Mouse (Mus musculus) kidney, adult 2 months (tissue): Measurements from ENCODE around the gene Gpank1. TPM values are rescaled to one million over a fixed set of nuclear protein-coding genes. Genes with fewer than 3 reads are reported as not detected.
A peak's percentile ranks its signal among the peaks of the same experiment; 100 is the strongest.

ENCODE experiments used
- DNase-seq: peaks from one replicate; pipeline ENCODE4 v3.0.0; 2021
- H3K27ac ChIP-seq: fragments of 200-500 bp; 2 replicates; pipeline ENCODE4 v1.5.1; 2012; ENCODE audit warnings: low read depth, low read length, control low read depth, inconsistent platforms; ENCODE audit not compliant: insufficient read depth
- H3K27me3 ChIP-seq: fragments of 200-500 bp; replicated peaks from 2 replicates; pipeline ENCODE4 v1.6.1; 2012; ENCODE audit warnings: mild to moderate bottlenecking, moderate library complexity, low read length, inconsistent platforms; ENCODE audit not compliant: control insufficient read depth, insufficient read depth
- H3K36me3 ChIP-seq: fragments of 200-500 bp; 2 replicates; pipeline ENCODE4 v1.6.1; 2012; ENCODE audit warnings: mild to moderate bottlenecking, moderate library complexity, low read length, inconsistent platforms; ENCODE audit not compliant: control insufficient read depth, insufficient read depth
- H3K4me1 ChIP-seq: fragments of 200-500 bp; 2 replicates; pipeline ENCODE4 v1.6.1; 2011; ENCODE audit warnings: low read length; ENCODE audit not compliant: control insufficient read depth, insufficient read depth
- H3K4me3 ChIP-seq: fragments of 200-500 bp; 2 replicates; pipeline ENCODE4 v1.5.1; 2011; ENCODE audit warnings: mild to moderate bottlenecking, low read depth, low read length, control low read depth; ENCODE audit not compliant: insufficient read depth
- CTCF ChIP-seq: fragments of 200-500 bp; conservative IDR thresholded peaks from 2 replicates; pipeline ENCODE4 v1.5.1; 2011; ENCODE audit warnings: low read depth, mild to moderate bottlenecking, control low read depth, low read length, moderate library complexity, mixed read lengths; ENCODE audit not compliant: insufficient read depth, insufficient read length
- POLR2A ChIP-seq: fragments of 200-500 bp; IDR thresholded peaks from one replicate; pipeline ENCODE4 v1.6.1; 2011; ENCODE audit warnings: low read depth, low read length, control low read depth
- WGBS: fragments of 180-500 bp; shearing (Covaris S2); methylation state at CpG from one replicate; pipeline ENCODE4 v1.1.7; 2018; 5-methylcytosine and 5-hydroxymethylcytosine counted together
- polyA plus RNA-seq: library from polyadenylated mRNA; depleted of rRNA; stranded (reverse); fragments of >200 nt; gene quantifications from 2 replicates; pipeline ENCODE4 v1.2.3, GENCODE M21; 2012

Gpank1 gene
- polyA plus RNA-seq, 1 experiment = 15.5 TPM

DNA sequence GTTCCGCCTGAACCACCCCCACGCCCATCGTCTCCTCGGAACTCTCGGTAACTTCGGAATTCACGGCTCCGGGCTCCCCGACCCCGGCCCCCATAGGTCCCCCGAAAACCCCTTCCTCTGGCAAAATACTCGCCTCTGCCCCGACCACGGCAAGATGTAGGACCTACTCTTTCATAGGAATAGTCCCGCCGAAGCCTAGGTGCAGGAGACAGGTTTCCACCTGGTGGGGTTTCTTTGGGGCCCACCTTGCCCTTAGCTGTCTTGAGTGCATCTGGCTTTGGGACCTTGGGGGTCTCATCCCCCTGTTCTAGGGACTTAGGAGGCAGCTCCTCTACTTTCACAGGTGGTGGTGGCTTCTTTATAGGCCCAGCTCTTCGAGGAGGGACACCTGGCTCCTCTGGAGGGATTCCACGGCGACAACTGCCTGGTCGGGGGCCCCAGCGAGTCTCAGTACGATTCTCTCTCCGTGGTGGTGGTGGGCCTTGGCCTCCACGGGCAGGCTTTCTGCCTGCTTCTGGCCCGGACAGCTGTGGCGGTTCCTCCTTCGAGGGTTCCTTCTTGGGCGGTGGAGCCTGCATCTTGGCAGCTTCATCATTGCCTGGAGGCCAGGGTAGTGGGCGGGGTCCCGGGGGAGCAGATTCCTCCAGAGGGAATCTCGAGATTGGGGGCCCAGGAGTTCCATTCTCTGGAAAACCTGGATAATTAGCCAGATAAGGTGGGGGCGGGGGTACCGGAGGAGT is 35.4 kb downstream of the Gpank1 start:
- DNase-seq = no peak
- Histone ChIP-seq H3K4me1 (peaks cover 2% of the 10 kb centered on the region; the same call in 1 of the 2 replicates), H3K27ac (no peak overlapping the region), H3K27me3 (no peaks in the 10 kb centered on the region), H3K4me3 (no peak overlapping the region), H3K36me3 (peaks cover 44% of the 10 kb centered on the region)
- 84% methylated on average over 33 of the region's 33 CpGs for WGBS
- TF ChIP-seq CTCF (no peak), POLR2A (no peak)

DNA sequence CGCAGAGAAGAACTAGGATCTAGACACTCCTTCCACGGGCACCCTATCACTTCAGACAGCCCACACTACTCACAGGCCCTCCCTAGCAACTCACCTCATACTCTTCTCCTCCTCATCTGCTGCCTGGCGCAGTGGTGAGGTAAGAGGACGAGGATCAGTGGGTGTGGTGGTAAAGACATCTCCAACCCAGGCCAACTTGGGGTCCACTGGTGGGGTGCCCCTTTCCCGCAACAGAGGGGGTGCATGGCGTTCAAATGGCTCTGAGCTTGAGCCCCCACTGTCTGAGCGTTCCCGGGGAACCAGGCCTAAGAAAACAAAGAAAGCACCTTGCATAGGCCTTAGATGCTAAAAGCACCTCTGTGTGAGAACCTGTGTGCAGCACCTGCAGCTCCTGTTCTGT is 36.0 kb downstream of the Gpank1 start:
- 87% methylated on average over 8 of the region's 8 CpGs for WGBS
- no peaks in the 10 kb centered on the region for H3K27me3 ChIP-seq
- H3K27ac ChIP-seq = no peak overlapping the region
- H3K36me3 ChIP-seq = peaks cover 44% of the 10 kb centered on the region
- H3K4me1 ChIP-seq = peaks cover 5% of the 10 kb centered on the region
- no peak for TF ChIP-seq POLR2A
- TF ChIP-seq CTCF = no peak
- H3K4me3 ChIP-seq = no peak overlapping the region
- DNase-seq = no peak

DNA sequence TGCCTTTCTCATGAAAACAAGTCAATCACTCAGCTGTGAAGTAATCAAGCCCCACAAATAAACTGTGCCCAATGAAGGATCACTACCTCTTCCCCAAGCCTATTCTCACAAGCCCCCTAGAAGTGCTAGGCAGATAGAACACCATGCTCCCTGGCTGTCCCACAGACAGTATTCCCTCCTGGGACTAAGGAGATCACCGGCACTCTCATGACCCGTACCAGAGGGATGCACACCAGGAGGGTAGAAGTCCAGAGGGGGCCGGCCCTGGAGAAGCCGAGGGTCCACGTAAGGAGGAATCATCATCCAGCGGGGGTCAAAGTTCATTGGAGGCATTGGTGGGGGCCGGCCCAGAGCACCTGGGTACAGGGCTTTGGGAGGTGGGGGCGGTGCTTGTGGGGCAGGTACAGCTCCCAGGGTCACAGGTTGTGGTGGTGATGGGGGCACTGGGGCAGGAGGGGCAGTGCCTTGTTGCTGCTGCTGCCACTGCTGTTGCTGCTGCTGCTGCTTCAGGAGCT is 36.5 kb downstream of the Gpank1 start:
- Histone ChIP-seq H3K27ac (no peak overlapping the region), H3K4me3 (no peak overlapping the region), H3K36me3 (peaks cover 39% of the 10 kb centered on the region), H3K4me1 (peaks cover 10% of the 10 kb centered on the region), H3K27me3 (no peaks in the 10 kb centered on the region)
- no peak for DNase-seq
- 72% methylated on average over 8 of the region's 8 CpGs for WGBS
- TF ChIP-seq POLR2A (no peak), CTCF (no peak)

DNA sequence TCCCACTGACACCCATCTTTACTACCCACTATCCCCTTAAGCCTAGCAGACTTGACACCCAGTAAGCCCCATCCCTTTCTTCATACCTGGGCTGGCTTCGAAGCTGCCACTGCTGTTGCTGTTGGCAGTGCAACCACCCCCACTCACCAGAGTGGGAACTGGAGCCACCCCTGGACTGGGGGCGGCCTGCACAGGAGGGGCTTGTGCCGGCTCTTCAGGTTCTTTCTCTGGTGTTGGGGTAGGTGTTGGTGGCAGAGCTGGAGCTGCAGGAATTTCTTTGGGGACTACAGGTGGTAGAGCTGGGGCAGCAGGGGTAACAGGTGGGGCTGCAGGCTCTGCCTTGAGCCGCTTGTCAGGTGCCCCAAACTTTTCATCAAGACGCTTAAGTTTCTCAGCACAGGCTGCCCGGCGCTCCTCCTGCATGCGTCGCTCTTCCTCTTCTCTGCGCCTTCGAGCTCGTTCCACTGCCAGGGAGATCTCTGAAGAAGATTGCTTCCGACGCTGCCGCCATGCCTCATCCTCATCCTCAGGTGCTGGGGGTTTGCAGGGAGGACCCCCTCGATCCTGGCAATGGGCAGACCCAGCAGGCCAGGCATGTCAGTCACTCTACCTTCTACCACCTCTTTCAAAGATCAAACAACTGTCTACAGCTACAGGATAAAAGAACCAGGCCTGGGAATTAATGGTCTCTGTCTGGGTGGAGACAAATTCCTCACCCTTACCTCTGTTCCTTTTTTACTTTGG is 37.8 kb downstream of the Gpank1 start:
- H3K4me1 ChIP-seq = peaks cover 16% of the 10 kb centered on the region
- H3K4me3 ChIP-seq = no peak overlapping the region
- H3K27me3 ChIP-seq = no peaks in the 10 kb centered on the region
- no peak overlapping the region for H3K27ac ChIP-seq
- DNase-seq = no peak
- TF ChIP-seq CTCF = no peak
- TF ChIP-seq POLR2A = no peak
- H3K36me3 ChIP-seq = peaks cover 33% of the 10 kb centered on the region
- WGBS = 91% methylated on average over 16 of the region's 16 CpGs

DNA sequence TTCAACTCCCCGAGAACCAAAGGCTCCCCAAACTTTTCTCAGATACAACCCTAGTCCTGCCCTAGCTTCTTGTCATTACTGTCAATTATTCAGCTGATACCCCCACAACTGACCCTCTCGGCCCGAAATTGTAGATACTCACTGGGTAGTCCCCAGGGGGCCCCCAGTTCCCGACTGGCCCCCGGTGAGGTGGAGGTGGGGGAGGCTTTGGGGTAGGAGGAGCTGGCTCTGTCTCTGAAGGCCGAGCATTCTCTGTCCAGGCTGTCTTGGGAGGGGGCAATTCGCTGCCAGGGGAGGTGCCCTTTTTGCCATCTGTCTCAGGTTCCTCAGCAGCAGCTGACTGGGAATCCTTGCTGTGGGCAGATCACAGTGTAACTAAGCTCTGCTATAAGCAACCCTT is 38.4 kb downstream of the Gpank1 start:
- 78% methylated on average over 7 of the region's 7 CpGs for WGBS
- no peak for TF ChIP-seq CTCF
- TF ChIP-seq POLR2A = no peak
- Histone ChIP-seq H3K27ac (no peak overlapping the region), H3K4me1 (peaks cover 16% of the 10 kb centered on the region), H3K27me3 (no peaks in the 10 kb centered on the region), H3K4me3 (no peak overlapping the region), H3K36me3 (peaks cover 29% of the 10 kb centered on the region)
- DNase-seq = no peak

DNA sequence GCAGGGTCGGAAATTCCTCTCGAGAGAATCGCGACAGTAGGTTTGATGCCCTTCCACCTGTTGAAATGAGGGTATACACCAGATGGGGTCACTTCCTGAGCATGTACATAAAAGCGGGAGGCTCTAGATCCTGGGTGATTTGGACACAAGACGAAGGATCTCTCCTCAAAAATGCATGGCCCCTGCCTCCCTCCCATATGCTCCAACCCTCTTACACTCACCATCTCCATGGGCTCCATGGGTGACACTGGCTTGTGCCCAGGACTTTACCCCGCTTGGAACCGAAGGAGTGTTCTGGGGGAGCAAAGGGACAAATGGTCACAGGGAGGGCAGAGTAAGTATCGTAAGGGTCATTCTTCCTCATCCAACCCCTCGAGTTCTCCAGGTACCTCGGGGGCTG is 40.2 kb downstream of the Gpank1 start:
- Histone ChIP-seq H3K27me3 (no peaks in the 10 kb centered on the region), H3K4me3 (no peak overlapping the region), H3K4me1 (peaks cover 20% of the 10 kb centered on the region), H3K36me3 (peaks cover 14% of the 10 kb centered on the region), H3K27ac (no peak overlapping the region)
- TF ChIP-seq CTCF = no peak
- TF ChIP-seq POLR2A = no peak
- DNase-seq = no peak
- 52% methylated on average over 11 of the region's 11 CpGs for WGBS

DNA sequence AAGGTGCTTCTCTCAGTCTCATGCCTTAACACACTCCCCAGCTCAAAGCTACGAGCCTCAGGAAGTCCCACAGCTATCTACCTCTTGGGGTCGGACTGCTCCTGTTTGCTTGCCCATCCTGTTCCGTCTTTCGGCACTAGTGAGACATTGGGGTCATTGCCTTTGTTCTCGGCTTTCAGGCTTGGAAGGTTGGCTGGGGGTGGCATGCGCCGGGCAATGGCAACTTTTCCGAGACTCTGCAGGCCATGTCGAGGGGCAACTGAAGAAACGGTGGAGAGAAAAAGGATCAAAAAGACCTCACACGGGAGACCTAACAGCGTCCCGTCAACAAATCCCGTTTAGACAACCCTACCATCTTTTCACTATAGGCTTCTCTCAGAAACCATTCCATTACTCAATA is 40.9 kb downstream of the Gpank1 start:
- H3K27me3 ChIP-seq = no peaks in the 10 kb centered on the region
- TF ChIP-seq CTCF (no peak), POLR2A (no peak)
- 0 out of 2 replicates have a peak overlapping the region, but pooled peaks have one; percentile 23 for H3K4me3 ChIP-seq
- peaks cover 11% of the 10 kb centered on the region for H3K36me3 ChIP-seq
- peaks cover 20% of the 10 kb centered on the region for H3K4me1 ChIP-seq
- H3K27ac ChIP-seq = no peak overlapping the region
- no peak for DNase-seq
- WGBS = 34% methylated on average over 14 of the region's 14 CpGs
